Mouse (Mus musculus): ENCODE measurements around the gene Kmo. TPM values are rescaled to one million over a fixed set of nuclear protein-coding genes. Genes with fewer than 3 reads are reported as not detected.

The Kmo gene
- total and polyA plus RNA-seq, 3 experiments = 0.07 to 0.84 (median 0.59) TPM

GRCm38 (mm10) chr1:175631721-175632221, 11.6 kb downstream of the Kmo start:
- no peak for DNase-seq

- no peak for DNase-seq
Measured at GRCm38 (mm10) chr1:175632470-175632869, 12.3 kb downstream of the Kmo start.

DNA sequence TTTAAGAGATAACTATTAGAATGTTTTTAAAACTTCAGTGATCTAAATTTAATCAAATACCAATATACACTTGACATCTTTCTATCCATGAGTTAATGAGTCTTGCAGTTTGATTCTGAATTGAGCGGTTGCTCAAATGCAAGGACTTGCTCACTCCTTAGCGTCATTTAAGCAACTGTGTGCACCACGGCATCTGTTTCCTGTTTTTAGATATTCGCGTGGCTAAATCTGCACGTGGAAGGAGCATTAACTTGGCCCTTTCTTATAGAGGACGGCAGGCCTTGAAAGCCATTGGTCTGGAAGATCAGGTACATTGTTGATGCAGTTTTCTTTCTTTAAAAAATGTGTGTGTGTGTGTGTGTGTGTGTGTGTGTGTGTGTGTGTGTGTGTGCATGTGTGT, 17.5 kb downstream of the Kmo start:
- no peak for DNase-seq

GRCm38 (mm10) chr1:175639072-175639471, 18.9 kb downstream of the Kmo start:
- no peak for DNase-seq

DNA sequence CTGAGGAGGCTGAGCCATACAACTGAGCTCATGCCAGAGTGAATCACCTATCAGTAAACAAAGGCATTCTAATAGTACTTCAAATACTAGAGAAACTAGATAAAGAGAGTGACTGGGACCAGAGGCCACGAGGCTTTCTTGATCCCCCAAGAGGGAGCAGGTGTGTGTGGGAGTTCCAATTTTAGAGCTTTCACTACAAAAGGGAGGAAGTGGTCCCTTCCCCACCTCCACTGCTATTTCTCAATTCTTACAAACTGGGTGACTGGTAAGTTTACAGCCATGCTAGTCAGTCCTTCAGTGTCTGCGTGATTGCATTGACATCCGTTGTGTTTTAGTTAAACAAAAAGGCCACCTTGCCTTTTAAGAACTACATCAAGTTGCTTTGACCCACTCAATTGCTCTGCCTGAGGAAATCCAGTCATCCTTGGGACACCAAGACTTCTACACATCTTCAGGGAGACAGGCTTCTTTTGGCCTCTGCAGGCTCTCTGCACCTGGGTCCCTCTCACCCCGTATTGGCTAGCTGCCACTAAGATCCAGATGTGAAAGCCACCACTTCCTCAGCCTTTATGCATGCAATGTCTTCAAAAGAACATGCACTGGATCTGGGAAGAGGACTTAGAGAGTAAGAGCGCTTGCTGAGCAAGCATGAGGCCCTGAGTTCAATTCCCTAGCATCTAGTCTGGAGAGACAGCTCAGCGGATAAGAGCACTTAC, 20.4 kb downstream of the Kmo start:
- DNase-seq = no peak

DNA sequence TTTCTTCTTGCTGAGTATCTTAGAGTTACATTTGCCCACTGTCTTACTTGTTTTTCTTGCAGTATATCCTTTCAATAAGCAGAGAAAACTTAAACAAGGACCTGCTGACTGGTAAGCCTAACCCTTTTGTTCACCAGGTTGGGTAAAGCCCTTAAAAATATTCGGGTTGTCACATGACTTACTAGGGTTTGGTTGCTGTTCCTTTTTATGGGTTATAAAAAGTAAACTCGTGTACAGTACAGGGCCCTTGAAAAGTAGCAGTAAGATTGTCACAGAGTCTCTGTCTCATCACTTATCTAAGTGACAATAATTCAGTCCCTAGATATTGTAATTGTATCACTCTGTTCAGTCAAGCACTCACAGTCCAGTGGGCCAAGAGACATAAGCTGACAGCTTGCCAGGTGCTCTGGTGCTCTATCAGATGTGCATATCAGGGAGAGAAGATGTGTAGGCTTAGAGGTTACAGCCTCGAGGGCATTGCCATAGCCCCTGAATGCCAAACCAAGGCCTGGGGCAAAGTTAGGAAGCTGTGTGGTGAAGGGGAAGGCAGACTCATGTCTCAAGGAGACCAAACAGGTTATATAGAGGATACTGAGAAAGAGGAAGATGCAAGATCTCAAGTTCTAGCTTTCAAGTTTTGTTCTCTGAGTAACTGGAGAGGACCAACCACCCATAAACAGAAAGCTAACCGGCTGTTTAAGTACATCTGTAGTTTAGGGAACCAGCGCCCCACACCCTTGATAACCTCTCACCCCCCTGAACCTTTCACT, 23.5 kb downstream of the Kmo start:
- no peak for DNase-seq

- DNase-seq = no peak
Measured at GRCm38 (mm10) chr1:175646952-175647351, 26.8 kb downstream of the Kmo start.

DNA sequence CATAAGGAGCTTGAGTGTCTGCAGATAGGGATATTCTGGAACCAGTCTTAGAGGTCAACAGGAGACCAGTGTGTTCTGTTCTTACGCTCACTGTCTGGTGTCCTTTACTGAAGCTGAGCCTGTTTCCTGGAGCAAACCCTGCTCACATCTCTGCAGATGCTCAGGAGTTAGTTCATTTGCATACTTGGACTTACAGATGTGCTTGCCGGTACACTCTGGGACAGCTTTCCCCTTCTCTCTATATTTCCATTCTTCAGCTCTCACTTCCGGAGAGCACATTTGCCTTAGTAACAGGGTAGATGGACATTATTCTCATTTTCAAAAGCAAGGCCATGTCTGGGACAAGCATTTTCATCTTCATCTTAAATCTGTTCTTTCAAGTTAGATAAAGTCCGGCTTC, 28.4 kb downstream of the Kmo start:
- no peak for DNase-seq

GRCm38 (mm10) chr1:175659900-175660299, 39.7 kb downstream of the Kmo start:
- no peak for DNase-seq

DNA sequence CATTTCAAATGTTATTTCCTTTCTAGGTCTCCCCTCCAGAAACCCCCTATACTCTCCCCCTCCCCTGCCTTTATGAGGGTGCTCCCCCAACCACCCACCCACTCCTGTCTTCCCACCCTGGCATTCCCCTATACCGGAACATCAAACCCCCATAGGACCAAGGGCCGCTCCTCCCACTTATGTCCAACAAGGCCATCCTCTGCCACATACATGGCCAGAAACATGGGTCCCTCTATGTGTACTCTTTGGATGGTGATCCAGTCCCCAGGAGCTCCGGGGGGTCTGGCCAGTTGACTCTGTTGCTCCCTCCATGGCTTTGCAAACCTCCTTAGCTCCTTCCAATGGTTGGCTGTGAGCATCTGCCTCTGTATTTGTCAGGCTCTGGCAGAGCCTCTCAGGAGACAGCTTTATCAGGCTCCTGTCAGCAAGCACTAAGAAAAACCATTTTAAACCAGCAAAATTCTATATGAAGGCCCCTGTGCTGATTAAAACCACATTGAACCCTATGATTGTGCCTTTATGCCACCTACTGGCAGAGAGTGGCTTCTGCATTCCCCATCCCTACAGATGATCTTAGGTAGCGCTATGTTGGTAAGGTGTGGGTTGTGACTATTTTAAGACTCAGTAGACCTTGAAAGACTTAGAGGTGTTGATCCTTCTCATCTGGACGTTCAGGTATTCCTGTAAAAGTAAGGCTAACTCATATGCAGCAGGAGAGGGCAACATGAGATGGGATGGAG, 48.7 kb downstream of the Kmo start:
- DNase-seq = no peak

DNA sequence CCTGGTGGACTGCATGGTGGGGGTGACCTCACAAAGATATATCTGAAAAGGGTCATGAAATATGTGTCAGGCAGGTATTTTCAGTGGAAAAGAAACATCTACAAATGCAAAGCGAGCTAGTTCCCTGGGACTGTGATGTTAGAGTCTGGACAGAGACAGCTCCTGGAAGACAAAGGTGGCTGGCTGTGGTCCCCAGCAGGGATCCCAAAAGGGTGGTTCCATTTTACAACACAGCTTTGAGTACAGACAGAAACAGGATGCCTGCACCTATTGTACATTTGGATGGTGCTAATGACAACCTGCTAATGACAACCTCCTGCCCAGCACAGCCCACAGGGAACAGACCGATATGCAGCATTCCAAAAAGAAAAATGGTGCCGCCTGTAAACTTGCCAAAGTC, 49.3 kb downstream of the Kmo start:
- no peak for DNase-seq

DNA sequence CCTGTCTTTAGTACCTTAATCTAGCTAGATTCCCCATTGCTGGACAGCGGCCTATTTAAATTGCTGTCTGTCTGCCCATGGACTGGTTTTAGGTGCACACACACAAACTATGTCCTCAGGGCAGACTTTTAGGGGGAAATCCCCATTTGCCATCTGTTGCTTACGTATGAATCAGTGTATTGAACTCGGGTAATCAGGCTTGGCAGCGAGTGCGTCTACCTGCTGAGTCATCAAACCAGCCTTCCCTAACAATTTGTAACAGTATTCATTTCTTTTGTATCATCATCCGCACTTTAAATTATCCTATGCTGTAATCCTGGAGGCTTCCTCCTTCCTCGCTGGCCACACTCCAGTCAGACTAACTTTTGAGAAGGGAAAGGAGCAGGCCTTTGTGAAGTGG, 49.9 kb downstream of the Kmo start:
- no peak for DNase-seq

- DNase-seq = no peak
Measured at GRCm38 (mm10) chr1:175671626-175672025, 51.4 kb downstream of the Kmo start.

DNA sequence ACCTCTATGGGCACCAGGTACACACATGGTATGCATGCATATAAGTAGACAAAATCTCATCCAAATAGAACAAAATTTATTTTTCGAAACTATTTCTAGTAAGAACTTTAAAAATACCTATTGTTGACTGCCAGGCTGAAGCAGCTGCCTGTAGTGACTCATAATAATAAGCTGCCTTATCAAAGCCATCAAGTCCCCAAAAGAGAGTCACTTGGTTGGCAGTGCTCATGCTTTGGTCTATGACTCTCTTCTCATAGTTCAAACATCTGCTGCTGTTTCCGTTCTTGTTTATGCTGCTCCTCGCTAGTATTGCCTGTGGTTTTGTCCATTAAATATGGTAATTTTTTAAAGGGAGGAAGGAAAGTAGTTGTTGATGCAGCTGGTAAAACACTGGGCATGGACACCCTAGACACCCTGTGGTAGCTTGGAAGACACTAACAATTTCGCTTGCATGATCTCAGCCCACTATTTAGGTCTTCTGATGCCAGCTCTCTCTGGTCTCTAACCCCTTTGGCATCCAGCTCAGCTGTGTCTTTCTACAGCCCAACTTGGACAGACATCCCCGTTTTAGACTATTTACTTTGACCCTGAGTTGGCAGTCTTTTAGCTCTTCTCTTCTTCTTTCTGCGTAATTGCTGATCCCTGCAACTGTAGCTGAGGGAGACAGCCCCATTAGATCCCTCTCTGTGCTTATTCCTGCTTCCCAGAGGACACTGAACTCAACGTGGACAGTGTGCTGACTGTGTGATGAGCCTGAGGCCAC, 53.6 kb downstream of the Kmo start:
- DNase-seq = no peak

DNA sequence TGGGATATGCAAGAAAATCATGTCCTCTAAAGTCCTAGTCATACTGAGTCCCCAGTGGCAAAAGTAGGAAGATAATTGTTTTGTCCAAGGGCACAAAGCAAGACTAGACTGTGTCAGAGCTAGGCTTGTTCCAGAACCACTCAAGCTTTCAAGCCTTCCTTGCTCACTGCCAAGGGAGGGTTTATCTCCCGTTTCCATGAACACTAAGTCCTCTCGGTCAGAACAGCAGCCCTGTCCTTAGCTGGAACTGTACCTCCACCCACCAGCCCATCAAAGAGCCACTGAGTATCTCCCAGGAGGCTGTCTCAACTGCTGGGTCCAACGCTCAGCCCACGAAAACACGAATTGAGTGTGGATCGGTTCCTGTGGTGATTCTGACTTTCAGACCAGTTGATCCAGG, 54.9 kb downstream of the Kmo start:
- DNase-seq = no peak

GRCm38 (mm10) chr1:175677459-175677858, 57.3 kb downstream of the Kmo start:
- DNase-seq = no peak

GRCm38 (mm10) chr1:175680995-175681394, 60.8 kb downstream of the Kmo start:
- DNase-seq = no peak

DNA sequence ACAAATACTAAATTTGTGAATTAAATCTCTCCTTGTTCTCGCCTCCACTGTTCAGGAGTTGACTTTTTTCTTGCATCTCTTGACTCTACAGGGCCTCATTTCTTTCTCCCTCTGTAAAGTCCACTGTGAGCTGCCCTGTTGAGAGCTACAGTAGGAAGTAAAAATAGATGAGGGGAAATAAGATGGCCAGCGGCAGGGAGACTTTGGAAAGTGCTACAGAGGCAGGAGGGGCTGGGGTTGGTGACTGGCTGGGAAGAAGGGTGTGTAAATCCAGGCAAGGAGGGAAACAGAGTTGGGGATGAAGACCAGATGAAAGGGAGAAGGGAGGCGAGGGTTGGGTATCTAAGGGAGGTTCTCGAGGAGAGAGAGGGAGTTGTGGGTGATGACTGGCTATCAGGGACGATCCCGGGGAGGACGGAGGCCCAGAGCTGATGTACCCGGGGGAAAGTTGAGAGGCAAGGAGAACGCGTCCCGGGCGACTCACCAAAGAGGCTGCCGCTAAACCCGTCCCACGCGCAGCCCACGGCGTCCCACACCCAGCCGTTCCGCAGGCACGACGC, 71.6 kb downstream of the Kmo start:
- no peak for DNase-seq

DNA sequence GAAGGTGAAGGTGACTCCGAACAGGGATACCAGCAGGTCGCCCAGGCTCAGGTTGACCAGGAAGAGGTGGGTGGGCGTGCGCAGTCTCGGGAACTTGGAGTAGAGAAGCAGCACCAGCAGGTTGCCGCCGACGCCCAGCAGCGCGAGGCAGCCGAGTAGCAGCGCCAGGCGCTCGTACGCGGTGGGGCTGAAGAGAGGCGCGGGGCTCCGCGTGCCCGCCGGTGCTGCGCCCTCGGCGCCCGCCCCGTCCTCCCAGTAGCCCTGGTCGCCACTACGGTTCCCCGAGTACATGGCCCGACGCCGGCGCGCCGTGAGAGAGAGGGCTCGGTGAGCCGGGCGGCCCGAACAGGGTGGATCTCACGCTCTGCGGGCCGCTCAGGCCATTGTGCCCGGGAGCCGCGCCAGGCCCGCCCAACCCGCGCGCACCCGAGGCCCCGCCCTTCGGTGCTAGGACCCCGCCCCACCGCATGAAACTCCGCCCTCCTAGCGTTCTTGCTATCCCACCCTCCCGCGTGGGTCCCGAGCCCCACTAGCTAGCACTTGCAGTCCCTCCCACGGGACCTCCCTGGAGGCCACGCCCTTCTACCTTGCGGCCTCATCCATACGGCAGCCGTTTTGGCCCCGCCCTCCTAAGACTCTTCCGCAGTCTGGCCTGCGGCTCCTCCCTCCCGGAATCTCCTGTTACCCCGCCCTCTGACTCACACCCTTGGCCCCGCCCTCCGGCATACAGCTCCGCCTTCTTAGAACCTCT, 72.2 kb downstream of the Kmo start, which contains the start of the genes Opn3 and Chml:
Opn3 (minus strand) TSS at position 531 of the 751 bp plus-strand sequence.
Chml (minus strand) TSS at position 656 of the 751 bp plus-strand sequence.
- peak; percentile 100 for DNase-seq

- no peak for DNase-seq
Measured at GRCm38 (mm10) chr1:175692997-175693361, 72.8 kb downstream of the Kmo start.

All from adrenal gland, adult 2 months (tissue).